Mouse (Mus musculus) lung, postnatal 4 days (tissue): ENCODE results near the gene Acox2.

ENCODE experiments used
- DNase-seq, 2 experiments: peaks; one replicate each; pipeline ENCODE4 v3.0.0; 2021

Acox2 gene

GRCm38 (mm10) chr14:8249206-8249605, 9.9 kb downstream of the Acox2 start:
- no peak for DNase-seq

- DNase-seq: no peak
These were observed 12.3 kb downstream of the Acox2 start for GRCm38 (mm10) chr14:8246878-8247277.

DNA sequence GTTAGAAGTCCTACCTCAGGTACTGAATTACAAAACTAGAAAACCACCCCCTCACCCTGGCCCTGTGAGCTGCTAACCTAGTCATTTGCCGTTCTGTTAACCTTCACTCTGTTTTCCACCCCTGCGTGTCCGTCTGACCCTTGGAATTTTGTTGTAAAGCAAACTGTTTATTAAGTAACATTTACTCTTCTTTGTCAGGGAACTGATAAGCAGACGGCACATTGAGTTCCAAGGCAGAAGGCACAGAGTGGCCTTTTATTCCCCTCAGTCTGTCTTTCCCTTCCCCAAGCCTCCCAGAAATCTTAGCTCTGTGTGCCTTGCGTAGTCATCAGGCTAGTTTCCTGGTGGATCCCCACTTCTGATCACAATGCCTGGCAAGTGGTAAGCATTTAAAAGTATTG, 14.9 kb downstream of the Acox2 start:
- no peak for DNase-seq

DNA sequence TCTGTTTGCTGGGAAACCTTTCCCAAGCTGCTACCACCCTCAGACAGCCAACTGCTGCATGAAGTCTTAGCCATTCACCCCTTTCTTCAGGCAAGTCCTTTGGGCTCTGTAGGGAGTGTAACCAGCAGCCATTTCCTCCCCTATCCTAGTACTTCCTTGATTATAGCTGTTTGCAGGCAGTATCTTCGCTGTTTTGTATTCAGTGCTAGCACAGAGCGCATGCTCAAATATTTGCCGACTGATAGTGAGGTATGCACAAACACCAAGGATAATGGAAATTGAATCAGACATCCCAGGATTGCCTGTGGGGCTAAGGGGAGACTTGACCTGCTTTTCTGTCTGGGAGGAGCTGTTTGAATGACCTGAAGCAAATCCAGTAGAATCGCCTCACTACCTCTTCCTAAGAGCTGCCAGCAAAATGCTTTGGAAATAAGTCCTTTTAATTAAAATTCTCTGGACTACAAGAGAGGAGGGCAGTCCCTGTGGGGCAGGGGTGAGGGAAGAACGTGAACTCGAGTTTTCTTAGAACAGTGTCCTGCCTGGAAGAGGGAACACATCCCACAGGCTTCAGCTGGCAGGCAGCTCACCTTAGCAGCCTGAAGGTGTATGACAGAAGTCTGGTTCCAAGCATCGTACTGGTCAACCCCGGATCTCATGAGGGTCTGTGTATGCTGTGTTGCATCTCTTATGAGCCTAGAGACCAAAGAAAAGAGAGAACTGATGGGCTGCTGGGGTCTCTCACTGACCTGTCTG, 15.8 kb downstream of the Acox2 start:
- no peak for DNase-seq

GRCm38 (mm10) chr14:8242388-8242920, 16.7 kb downstream of the Acox2 start:
- DNase-seq: peak in 1 of 2 experiments; percentile 30

DNA sequence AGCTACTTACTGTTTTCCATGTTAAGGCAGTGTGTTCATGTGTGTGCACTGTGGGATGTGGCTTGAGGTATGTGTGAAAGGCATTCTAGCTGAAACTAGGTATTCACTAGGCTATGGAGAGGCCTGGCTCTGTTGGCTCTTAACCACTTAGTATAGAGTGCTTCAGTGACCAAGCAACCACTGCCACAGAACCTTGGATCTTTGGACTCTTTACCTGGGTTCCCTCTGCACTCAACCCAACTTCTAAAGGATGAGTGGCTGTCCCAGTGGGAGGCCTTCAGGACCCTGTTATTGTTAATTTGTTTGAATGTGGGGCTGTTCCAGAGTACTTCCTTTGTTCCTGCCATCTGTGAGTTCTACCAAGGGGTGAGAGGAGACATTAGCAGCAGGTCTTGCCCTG, 17.3 kb downstream of the Acox2 start:
- no peak for DNase-seq

DNA sequence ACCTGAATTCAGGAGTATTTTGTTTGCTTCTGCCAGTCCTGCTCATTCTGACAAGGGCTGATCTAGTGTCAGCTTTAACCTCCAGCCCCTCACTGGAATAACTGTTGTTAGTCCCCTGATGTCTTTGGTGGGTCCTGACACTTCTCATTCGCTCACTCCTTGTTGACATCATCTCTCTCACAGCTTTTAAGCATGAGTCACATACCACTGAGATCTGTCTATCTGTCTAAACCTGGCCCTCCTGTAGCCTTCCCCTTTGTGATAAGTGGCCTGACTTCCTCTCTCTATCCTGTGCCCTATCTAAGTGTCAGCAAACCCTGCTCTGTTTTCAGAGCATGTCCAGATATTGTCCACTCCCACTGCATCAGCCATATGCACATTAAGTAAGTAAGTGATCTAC, 25.9 kb downstream of the Acox2 start:
- DNase-seq: no peak

GRCm38 (mm10) chr14:8232155-8232910, 26.8 kb downstream of the Acox2 start:
- no peak for DNase-seq

GRCm38 (mm10) chr14:8229367-8230019, 29.7 kb downstream of the Acox2 start:
- DNase-seq: no peak

DNA sequence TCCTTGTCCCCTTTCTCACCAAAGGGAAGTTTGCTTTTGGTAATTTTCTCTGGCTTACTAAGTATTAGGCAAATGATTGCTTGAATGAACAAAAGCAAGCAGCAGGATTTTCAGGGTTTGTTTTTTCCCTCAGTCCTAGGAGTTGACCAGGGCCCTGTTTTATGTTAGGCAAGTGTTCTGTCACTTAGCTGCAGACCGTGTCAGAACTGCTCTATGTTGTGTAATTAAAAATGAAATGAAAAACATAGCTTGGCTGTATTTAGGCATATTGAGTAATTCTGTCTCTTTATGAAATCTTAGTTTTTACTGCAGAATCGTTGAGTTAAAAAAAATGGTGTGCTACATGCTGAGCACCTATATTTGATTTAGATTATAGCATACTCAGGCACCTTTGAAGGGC, 34.3 kb downstream of the Acox2 start:
- DNase-seq: no peak

GRCm38 (mm10) chr14:8223506-8224293, 35.5 kb downstream of the Acox2 start:
- DNase-seq: no peak

DNA sequence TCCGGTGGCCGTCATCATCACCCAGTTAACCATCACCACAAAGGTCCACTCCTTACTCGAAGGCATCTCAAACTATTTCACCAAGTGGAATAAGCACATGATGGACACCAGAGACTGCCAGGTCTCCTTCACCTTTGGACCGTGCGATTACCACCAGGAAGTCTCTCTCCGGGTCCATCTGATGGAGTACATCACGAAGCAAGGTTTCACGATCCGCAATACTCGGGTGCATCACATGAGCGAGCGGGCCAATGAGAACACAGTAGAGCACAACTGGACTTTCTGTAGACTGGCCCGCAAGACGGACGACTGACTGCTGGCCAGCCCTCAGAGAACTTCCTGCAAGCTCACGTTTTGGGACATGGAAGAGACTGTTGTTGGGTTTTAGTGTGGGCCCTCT, 36.6 kb downstream of the Acox2 start:
- DNase-seq: no peak

DNA sequence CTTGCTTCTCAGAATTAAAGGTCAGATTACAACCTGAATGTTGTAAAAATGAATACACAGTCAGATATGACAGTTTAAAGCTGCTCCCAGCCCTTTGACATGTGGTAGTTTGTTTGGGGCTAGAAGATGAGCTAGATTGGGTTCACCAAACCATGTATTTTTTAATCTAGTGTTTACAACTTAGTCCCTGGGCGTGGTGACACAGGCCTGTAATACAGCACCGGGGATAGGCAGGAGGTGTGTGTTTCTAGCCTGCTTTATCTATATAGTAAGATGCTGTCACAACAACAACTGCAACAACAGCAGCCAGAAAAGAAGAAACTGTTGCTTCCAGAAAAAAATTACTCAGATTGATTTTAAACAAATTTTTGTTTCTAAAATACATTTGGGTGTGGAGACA, 38.2 kb downstream of the Acox2 start:
- DNase-seq: no peak

- DNase-seq: no peak
These were observed 38.8 kb downstream of the Acox2 start for GRCm38 (mm10) chr14:8220306-8220705.

GRCm38 (mm10) chr14:8219876-8220275, 39.3 kb downstream of the Acox2 start:
- no peak for DNase-seq

DNA sequence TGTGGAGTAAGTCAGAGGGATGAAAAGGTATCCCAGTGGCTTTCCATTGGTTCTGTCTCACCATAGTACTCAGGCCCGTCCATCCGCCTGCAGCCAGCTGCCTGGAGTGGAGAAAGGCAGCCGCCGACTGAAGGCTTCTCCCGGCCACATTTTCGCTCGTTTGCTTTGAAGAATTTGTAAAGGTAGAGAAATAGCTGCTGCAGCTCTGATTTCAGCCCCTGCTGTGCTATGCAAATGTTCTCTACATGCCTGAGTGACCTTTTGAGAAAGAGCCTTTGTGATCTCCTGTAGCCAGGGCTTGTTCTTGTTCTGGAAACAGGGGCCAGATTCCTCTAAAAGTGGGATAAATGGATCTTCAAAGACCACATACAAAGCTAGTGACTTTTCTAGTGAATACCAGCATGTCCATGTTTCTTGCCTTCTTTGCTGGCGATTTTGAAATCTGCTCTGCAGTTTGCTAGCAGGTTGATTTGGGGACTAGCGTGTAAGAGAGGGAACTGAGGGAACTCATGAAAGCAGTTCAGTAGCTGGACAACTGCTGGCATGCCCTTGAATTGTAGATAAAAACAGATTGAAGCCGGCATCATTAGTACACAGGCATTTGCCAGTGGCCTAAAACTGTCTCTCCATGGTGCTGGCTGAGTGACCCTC, 40.3 kb downstream of the Acox2 start:
- no peak for DNase-seq

GRCm38 (mm10) chr14:8218238-8218637, 40.9 kb downstream of the Acox2 start:
- DNase-seq: no peak

DNA sequence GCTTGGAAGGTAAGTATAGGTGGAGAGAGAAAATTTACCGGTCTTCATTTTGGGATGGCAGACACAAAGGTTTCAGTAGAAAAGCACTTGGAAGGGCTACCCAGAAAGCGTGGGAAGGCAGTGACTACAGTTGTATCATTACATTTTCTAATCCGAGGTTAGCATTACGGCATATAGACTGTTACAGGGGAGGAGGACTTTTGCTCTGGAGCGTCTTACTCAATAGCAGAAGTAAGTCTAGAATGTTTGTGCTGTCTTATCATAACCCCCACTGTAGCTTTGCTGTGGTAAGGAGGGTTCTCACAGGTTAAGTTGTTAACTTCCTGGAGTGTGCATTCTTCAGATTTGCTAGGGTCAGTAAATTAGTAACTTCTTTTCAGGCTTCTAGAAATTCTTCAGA, 43.1 kb downstream of the Acox2 start:
- no peak for DNase-seq

DNA sequence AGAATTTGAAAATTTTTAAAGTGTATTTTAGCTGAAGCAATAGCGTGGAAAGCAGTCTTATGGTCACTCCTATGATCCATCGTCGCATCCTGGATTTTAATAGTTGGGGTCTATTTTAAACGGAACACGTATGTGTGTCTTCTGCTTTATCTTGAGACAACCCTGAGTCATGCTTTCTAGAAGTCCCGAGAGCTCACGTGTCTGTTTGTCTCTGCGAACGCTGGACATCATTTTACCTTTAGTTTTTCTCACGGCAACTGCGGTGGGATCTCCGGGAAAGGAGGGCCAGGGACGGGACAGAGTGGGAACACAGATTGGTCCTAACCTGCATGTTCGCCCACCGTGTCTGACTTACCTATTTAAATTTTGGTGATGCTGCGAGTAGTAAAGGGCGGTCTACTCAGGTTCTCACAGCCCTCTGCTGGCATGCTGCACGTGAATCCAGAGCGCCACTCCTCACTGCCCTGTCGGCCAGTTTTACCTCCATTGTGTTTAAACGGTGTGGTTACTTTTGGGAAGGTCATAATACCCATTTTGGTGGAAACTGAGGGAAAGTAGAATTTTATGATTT, 43.9 kb downstream of the Acox2 start:
- no peak for DNase-seq

- DNase-seq: peak in 1 of 2 experiments; percentile 77
These were observed 44.6 kb downstream of the Acox2 start for GRCm38 (mm10) chr14:8214299-8215207.

GRCm38 (mm10) chr14:8213803-8214224, 45.3 kb downstream of the Acox2 start, which contains the start of gene Kctd6:
TSS of gene Kctd6 (plus strand) at chr14:8214140.
- DNase-seq: peak; percentile 99
